In genomic region chr4:105449046-105449860, GRCm38 (mm10) we compare ENCODE assay signal across 10 mouse cellular contexts.
A peak's percentile ranks its signal among the peaks of the same experiment; 100 is the strongest.
DNase-seq lines count a peak whose midpoint lies in the region; ATAC-seq lines count a peak whose summit lies in the region.
"Had no signal": no experiment of that assay in that cellular context is flagged by ENCODE, and none has a peak within 500 bp of the region (broad histone marks: within the 10 kb centered on the region; RNA-seq: fewer than 3 reads in every experiment).

No protein-coding gene starts in this region.

- H3K9me3 ChIP-seq in midbrain, embryonic 16.5 days (replicated peaks; ENCODE audit: control insufficient read depth, low read length, poor library complexity, severe bottlenecking): no peaks in the 10 kb centered on the region; the same call in 1 of the 2 replicates
- no peaks in the 10 kb centered on the region for H3K9me3 ChIP-seq in midbrain, embryonic 11.5 days (ENCODE audit: control insufficient read depth, low read length)
- H3K9me3 ChIP-seq: embryonic facial prominence, embryonic 13.5 days had no signal

- H3K36me3 ChIP-seq in midbrain, embryonic 16.5 days (ENCODE audit: control insufficient read depth, insufficient read depth, low read length): no peaks in the 10 kb centered on the region
- H3K36me3 ChIP-seq in midbrain, embryonic 11.5 days (ENCODE audit: control insufficient read depth, insufficient read depth, low read length): no peaks in the 10 kb centered on the region
- H3K36me3 ChIP-seq: embryonic facial prominence, embryonic 13.5 days had no signal

- 48% methylated on average over 11 of the region's 11 CpGs for WGBS in midbrain, embryonic 16.5 days
- 64% methylated on average over 11 of the region's 11 CpGs for WGBS in midbrain, embryonic 11.5 days

- no peak overlapping the region for H3K4me3 ChIP-seq in midbrain, embryonic 16.5 days (ENCODE audit: low read depth, low read length)
- no peak overlapping the region for H3K4me3 ChIP-seq in midbrain, embryonic 11.5 days (ENCODE audit: low read depth, low read length)
- H3K4me3 ChIP-seq: embryonic facial prominence, embryonic 13.5 days had no signal

- no peak for ATAC-seq in midbrain, embryonic 16.5 days
- no peak for ATAC-seq in midbrain, embryonic 11.5 days (ENCODE audit: low FRiP score)

- 0 out of 2 replicates have a peak, but pooled peaks cover 2% of the 10 kb centered on the region for H3K4me1 ChIP-seq in midbrain, embryonic 16.5 days (ENCODE audit: control insufficient read depth, insufficient read depth, low read length)
- no peaks in the 10 kb centered on the region for H3K4me1 ChIP-seq in midbrain, embryonic 11.5 days (ENCODE audit: control insufficient read depth, insufficient read depth, low read length)

- H3K9ac ChIP-seq in midbrain, embryonic 16.5 days (ENCODE audit: low read depth, low read length): no peak overlapping the region
- no peak overlapping the region for H3K9ac ChIP-seq in midbrain, embryonic 11.5 days (ENCODE audit: low read length)
- H3K9ac ChIP-seq: embryonic facial prominence, embryonic 13.5 days; liver, embryonic 14.5 days had no signal

- no peaks in the 10 kb centered on the region for H3K27me3 ChIP-seq in midbrain, embryonic 16.5 days (ENCODE audit: control insufficient read depth, insufficient read depth, low read depth, low read length)
- no peaks in the 10 kb centered on the region for H3K27me3 ChIP-seq in midbrain, embryonic 11.5 days (ENCODE audit: control insufficient read depth, insufficient read depth, low read length)
- H3K27me3 ChIP-seq: embryonic facial prominence, embryonic 13.5 days had no signal

- peak; percentile 76 to 87 for DNase-seq in cerebellum, postnatal 10 days
- DNase-seq in cerebellum, adult 11-12 months: no peak
- DNase-seq in midbrain, embryonic 11.5 days (ENCODE audit: low spot score, missing footprints): no peak
- peak; percentile 28 to 37 for DNase-seq in heart, adult 9 months (ENCODE audit: low spot score in 2 of 2)
- DNase-seq in skeletal muscle tissue, adult 2 months (ENCODE audit: low read depth, low spot score): peak; percentile 52
- DNase-seq in frontal cortex, postnatal 36 days (ENCODE audit: low spot score in 2 of 2): no peak
- no peak for DNase-seq in thymus, postnatal 10 days (ENCODE audit: low spot score in 2 of 2)

- H3K27ac ChIP-seq in midbrain, embryonic 16.5 days (ENCODE audit: low read length): no peak overlapping the region
- H3K27ac ChIP-seq in midbrain, embryonic 11.5 days (ENCODE audit: low read depth, low read length): no peak overlapping the region
- H3K27ac ChIP-seq: embryonic facial prominence, embryonic 13.5 days; liver, embryonic 14.5 days had no signal

- H3K4me2 ChIP-seq in midbrain, embryonic 16.5 days (ENCODE audit: low read length): peak overlapping the region; percentile 21; the same call in 1 of the 2 replicates
- H3K4me2 ChIP-seq in midbrain, embryonic 11.5 days: no peak overlapping the region
- H3K4me2 ChIP-seq: embryonic facial prominence, embryonic 13.5 days had no signal

Comparison
In these comparisons a context has a peak if more than half of its experiments do, and no peak if none do; other contexts are left out.
1. DNase-seq: peak in cerebellum, postnatal 10 days (2 of 2), heart, adult 9 months (2 of 2) and skeletal muscle tissue, adult 2 months (single experiment); none in cerebellum, adult 11-12 months (single experiment), midbrain, embryonic 11.5 days (single experiment), frontal cortex, postnatal 36 days (0 of 2) and thymus, postnatal 10 days (0 of 2).